Mouse (Mus musculus): ENCODE data around the gene Ikbip.

The Ikbip gene

DNA sequence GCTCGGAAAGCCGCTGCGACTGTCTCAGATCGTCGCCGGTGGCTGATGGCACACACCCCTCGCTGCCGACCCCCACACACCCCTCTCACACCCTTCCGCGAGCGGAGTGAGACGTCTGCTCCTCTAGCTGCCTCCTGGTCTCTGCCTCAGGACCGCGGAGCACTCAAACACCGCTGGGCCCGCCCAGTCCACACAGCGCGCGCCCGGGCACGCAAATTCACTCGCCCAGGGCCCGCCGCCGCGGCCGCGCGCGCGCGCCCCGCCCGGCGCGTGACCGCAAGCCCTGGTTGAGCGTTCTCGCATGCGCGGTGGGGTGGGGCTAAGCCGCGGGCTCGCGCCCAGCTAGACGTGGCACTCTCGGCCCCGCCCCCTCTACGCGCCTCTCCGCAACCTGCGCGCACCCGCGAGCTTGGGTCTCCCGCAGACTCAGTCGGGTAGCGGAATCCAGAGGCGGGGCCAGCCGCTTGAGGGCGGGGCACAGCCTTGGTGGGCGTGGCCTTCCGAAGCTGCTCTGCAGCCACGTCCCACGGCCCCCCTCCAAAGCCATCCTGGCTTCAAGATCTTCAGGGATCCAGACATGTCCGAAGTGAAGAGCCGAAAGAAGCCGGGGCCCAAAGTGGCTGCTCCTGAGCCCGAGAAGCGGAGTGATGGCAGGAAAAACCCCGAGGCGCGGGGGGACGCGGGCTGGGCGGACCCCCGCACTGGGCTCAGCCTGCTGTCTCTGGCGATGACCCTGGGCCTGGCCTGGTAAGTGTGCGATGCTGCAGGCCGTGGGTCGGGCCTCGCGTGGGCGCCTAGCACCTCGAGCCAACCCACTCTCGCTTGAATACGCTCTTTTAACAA lies at the start of gene Ikbip, which contains the start of gene Apaf1:
TSS of gene Ikbip (plus strand) at position 391 of the 843 bp plus-strand sequence.
TSS of gene Apaf1 (minus strand) at position 221 of the 843 bp plus-strand sequence.
- peak; percentile 97 for DNase-seq (ENCODE audit: low spot score)

DNA sequence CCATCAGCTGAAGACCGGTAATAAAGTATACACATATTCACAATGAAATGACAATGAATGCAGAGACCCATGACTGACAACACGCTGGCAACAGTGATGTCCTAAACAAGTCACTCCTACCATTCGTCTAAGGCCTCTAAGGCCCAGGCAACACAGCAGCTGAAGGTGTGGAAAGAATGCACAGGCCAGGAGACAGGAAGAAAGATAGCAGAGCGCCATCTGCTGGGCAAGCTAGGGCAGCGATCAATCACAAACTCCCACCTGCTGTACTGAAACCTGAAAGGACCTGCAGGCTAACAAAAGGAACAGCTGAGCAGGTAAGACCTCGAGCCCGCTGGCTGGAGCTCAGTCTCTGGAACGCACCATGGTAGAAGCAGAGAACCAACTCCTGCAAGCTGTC lies 48.8 kb upstream of the Ikbip start:
- DNase-seq (ENCODE audit: low spot score), result peak; percentile 56

DNA sequence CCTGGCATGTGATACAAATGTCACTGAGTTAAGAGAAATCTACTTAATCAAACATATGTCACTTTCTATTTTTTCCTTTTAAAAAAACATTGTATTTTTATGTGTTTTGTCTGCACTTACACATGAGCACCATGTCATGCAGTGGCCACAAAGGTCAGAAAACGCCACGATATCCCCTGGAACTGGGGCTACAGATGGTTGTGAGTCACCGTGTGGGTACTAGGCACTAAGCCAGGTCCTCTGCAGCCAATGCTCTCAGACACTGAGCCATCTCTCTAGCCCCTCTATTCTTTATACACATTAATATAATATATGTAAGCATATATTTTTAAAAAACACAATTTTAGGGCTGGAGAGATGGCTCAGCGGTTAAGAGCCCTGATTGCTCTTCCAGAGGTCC lies 33.0 kb upstream of the Ikbip start:
- no peak for DNase-seq (ENCODE audit: low spot score)

DNA sequence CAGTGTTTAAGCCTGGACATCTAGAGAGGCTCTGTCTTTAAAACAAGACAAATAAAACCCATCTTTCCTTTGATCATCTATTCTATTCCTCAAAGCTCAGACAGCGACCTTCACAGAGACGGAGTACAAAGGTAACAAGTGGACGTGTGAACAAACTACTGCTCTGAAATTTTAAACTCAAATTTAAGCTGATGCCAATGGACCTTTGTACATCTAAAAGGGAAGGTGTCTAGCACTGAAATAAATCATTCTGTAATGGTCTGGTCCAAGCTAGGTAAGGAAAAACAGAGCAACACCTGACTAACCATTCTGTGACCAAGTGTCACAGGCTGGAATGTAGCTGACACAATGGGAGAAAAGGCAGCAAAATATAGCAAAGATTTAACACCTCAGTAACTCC lies 31.6 kb upstream of the Ikbip start:
- DNase-seq (ENCODE audit: low spot score), result no peak

DNA sequence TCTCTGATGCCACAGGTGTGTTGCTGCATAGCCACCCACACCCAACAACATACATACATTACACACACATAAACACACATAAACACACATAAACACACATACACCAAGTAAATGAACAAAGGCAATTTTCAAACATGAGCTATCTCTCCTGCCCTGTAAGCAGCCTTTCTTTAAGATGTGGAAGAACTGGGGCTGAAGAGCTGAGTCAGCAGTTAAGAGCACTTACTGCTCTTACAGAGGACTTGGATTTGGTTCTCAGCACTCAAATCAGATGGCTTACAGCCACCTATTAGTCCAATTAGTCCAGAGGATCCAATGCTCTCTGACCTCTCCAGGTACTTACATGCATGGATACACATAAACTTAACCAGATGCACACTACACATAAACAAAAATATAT lies 30.0 kb upstream of the Ikbip start:
- no peak for DNase-seq (ENCODE audit: low spot score)

DNA sequence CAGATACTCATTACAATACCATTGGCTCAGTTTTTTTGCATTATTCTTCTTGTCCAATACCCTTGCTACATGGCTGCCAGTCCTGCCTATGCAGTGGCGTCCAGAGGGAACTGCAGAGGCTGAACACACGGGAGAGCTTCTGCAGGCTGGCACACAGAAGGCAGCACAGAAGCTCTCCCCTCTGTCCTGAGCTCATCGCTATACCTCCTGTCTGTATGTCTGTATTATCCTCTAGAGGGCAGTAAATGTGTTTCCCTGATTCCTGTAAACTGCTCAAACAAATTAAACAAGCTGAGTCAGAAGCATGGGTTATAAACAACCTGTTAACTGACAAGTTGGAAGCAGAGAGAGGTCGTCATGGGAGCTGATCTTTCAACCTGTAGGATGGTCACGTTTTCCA lies 22.0 kb upstream of the Ikbip start:
- DNase-seq (ENCODE audit: low spot score), result no peak

DNA sequence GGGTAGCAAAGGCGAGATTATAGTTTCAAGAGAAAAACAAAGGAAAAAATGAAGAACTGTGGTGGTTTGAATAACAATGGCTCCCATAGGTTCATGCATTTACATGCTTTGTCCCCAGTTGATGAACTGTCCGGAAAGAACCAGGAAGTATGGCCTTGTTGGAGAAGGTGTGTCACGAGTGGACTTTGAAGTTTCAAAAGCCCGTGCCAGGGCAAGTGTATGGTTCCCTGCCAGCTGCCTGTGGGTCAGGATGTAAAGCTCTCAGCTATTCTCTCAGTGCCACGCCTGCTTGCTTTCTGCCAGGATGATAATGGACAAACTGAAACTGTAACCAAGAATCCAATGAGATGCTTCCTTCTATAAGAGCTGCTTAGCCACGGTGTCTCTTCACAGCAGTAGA lies 20.4 kb upstream of the Ikbip start:
- no peak for DNase-seq (ENCODE audit: low spot score)

DNA sequence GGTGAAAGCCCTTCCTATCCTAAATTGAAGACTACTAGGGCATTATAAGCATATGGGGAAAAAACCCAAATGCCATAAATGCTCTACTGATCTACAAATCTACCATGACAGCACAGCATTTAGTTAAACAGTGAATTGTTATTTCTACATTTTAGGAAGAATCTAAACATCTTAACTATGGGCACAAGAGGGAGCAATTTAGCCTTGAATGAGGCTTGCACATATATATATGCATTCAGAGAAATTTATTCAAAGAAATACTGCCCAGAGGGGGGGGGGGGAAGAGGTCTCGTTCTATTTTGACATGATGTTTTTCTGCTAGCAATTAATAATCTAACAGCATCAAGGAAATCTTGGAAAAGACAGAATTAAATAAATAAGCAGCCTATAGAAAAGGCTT lies 11.0 kb upstream of the Ikbip start:
- peak; percentile 13 for DNase-seq (ENCODE audit: low spot score)

DNA sequence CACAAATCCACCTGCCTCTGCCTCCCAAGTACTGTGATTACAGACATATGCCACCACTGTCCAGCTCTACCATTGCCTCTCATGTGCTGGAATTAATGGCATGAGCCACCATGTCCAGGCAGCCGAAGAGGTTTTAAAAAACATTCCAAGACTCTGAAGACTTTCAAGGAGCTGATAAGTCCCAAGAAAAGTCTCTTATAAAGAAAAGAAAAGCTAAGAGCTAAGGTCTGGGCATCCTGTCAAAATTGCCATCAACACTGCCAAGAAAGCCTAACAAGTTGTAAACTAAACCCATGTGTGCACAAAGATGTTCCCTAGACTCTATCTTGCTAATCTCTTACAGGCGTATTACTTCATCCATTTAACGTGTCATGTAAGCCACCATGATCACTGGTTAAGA lies 9.4 kb upstream of the Ikbip start:
- DNase-seq (ENCODE audit: low spot score), result no peak

DNA sequence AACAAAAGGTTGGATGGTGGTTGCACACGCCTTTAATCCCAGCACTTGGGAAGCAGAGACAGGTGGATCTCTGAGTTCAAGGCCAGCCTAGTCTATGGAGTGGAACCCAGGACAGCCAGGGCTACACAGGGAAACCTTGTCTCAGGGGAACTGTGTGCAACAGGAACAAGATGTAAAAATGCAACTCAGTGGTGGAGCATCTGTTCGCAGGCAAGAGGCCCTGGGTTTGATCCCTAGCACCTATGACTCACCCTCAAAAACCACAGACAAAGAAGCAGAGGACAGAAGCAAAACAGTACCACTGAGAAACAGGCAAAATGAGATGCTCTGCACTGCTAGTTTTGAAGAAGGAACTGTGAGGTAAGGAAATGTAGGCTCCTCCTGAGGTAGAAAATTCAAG lies 6.1 kb upstream of the Ikbip start:
- no peak for DNase-seq (ENCODE audit: low spot score)

DNA sequence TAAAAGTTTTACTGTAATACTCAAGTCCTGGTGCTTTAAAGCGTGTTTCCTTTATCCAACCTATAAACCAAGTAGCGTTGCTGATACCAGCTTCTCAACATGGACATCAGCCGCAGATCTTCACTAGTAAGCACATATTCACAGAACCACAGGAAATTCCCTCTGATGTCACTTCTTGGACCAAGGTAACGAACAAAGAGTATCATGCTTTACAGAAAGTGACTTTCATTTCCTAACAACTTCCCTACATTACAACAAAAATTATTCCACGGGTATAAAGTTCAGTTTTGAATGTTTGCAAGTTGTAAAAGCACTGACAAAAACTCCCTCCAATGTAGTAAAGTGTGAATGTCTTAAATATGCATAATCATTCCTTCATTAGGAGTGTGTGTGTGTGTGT lies 2.2 kb upstream of the Ikbip start:
- DNase-seq (ENCODE audit: low spot score), result peak; percentile 16

DNA sequence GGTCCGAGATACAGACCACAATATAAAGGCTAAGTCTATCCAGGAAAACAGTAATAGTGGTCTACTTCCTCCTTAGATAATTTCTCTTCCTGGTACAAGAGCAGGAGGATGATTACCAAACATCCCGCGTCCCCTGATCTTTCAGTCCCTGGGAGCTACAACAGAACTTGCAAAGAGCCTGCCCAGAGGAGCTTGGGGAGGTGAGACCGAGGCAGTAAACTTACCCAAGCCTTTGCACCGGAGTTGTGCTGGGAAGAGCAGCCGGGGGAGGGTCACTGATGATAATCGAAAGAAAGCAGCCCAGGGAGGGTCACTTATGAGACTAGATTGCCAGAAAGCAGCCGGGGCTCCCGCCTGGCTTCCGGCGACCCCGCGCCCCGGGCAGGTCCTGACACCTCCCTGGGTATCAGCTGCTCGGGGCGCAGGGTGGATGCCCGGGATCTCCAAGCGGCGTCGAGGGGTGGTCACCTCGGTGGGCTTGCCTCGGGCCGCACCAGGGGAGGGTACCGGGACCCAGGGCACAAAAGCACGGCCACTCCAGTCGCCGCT lies 707 bp upstream of the Ikbip start:
- peak; percentile 39 for DNase-seq (ENCODE audit: low spot score)

DNA sequence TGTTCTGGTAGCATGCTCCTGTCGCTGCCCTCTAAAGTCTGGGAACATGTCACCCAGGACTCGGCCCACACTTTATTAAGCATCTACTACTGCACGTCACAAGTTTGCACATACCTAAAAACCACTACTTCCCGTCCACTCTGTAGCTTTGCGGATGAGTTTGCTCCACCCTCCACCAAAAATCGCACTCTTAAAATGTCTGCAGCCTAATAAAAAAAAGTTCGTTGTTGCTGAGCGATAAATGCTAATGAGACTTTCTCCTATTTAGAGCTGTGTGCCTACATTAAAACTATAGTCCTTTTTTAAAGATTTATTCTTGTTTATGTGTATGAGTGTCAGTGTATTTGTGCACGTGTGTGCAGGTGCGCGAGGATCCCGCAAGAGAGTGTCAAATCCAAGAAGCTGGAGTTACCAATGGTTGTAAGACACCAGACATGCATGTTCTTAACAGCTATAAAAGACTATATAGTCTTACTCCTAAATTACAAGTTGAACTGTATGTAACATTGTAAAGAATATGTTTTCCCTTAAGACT lies 720 bp downstream of the Ikbip start:
- peak; percentile 12 for DNase-seq (ENCODE audit: low spot score)

DNA sequence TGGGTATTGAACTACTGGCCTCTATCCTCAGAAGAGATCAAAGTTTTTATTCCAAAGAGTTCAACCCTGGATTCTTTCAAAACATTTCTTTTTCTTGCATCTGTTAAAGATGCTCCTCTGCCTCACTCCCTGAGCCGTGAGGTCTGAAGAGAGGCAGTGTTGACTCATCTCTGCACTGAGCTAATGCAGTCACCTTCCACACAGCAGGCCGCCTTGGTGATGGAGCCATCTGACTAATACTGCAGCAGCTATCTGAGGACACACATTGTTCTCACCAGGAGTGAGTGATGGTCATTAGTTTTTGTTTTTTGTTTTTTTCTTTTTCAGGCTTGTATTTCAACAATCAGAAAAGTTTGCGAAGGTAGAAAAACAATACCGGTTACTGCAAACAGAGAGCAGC lies 10.1 kb downstream of the Ikbip start:
- no peak for DNase-seq (ENCODE audit: low spot score)

DNA sequence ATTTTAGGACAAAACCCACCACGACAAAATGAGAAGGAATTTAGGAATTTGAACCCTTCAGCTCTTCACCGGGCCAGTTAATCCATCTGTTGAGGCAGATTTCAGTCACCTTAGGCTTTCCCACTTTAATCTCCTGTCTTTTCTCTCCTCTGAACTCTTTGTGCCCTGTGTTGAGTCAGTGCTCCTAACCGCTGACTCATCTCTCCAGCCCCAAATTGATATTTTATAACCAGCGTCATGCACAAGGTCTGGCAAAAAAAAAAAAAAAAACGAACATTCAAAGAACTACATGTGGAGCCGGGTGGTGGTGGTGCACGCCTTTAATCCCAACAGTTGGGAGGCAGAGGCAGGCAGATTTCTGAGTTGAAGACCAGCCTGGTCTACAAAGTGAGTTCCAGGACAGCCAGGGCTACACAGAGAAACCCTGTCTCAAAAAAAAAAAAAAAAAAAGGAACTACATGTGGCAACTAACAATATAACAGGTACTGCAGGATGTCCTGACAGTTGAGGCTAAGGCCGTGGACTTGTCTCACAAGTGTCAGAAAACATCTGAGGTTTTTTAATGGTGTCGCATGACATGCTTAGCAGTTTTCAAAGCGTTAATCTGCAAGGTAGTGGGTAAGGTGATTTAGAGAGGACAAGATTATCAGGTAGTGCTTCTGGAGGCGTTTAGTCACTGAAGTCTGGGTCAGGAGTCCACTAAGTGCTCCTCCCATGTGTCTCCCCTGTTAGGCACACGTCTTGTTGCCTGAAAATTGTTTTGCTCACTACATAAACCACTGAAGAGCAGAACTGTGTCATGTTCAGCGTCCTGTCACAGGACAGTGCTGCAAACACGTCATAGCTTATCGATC lies 11.7 kb downstream of the Ikbip start:
- no peak for DNase-seq (ENCODE audit: low spot score)

DNA sequence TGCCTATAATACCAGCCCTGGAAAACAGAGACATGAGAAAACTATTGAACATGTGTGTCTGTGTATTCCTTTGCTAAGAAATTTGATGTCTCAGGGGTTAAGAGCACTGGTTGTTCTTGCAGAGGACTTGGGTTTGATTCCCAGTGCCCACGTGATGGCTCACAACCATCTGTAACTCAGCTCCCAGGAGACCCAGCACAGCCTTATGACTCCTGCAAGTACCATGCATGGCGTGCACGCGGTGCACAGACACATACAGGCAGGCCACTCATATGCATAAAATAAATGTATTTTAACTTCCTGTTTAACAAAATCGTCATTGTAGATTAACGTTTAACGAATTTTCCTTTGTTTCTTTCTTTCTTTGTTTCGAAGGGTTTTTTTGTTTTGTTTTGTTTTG lies 15.3 kb downstream of the Ikbip start:
- no peak for DNase-seq (ENCODE audit: low spot score)

DNA sequence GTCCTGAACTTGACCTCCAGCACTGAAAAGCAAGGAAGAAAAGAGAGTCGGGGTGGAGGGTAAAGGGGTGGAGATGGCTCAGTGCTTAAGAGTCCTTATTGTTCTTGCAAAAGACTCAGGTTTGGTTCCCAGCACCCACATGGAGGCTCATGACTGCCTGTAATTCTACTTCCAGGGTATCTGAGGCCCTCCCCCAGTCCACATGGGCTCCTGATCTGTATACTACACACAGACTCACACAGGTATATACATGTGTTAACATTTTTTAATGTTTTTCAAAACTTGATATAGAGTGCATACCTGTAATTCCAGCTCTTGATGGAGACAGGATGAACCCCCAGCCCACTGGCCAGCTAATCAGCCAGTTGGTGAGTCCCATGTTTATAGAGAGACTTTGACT lies 17.4 kb downstream of the Ikbip start:
- no peak for DNase-seq (ENCODE audit: low spot score)

DNA sequence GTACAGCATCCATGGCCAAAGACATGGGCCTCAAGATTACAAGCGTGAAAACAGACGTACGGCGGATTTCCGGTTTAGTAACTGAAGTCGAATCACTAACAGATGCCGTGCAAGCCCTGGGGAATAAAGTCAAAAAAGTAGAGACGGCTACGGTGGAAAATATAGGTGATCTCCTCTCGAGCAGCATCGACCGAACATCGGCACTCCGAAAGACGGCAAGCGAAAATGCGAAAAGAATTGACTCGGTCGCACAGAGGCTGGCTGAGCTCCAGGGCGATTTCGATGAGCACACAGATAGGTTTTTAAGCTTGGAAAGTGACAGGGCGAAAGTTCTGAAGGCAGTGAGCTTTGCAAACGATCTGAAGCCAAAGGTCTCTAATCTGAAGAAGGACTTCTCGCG lies 19.2 kb downstream of the Ikbip start:
- no peak for DNase-seq (ENCODE audit: low spot score)

DNA sequence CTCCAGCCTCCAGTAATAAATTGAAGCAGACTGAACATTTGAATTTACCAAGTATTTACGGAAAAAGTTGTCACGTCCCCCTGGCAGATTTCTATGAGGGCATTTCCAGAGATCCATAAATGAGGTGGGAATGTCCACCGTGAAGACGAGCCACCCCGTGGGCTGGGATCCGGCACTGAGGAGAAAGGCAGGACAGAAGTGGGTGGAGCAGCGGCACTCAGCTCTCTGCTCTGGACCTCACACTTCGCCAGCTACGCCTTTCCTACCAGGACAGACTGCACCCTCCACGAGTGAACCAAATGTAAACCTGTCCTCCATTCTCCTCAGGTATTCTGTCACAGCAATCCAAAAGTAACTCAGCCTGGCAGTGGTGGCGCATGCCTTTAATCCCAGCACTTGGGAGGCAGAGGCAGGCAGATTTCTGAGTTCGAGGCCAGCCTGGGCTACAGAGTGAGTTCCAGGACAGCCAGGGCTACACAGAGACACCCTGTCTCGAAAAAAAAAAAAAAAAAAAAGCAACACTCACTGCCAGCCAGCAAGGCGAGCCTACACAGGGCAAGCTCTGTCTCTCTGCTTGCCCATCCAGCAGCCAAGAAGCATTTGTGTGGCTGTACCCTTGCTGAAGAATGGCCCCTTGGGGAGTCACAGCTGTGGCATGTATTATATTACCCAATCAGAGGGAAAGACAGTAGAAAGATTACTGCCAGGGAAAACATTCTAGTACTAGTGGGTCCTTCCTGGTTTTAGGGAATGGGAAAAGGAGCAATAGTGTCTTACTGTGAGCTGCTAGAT lies 20.3 kb downstream of the Ikbip start:
- no peak for DNase-seq (ENCODE audit: low spot score)

DNA sequence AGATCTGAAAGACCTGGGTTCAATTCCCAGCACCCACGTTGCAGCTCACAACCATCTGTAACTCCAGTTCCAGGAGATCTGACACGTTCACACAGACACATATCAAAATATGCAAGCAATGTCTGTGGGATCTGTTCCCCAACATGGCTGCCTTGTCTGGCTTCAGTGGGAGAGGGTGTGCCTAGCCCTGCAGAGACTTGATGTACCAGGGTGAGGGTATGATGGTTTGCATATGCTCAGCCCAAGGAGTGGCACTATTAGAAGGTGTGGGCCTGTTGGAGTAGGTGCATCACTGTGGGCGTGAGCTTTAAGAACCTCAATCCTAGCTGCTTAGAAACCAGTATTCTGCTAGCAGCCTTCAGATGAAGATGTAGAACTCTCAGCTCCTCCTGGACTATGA lies 23.2 kb downstream of the Ikbip start:
- DNase-seq (ENCODE audit: low spot score), result no peak

DNA sequence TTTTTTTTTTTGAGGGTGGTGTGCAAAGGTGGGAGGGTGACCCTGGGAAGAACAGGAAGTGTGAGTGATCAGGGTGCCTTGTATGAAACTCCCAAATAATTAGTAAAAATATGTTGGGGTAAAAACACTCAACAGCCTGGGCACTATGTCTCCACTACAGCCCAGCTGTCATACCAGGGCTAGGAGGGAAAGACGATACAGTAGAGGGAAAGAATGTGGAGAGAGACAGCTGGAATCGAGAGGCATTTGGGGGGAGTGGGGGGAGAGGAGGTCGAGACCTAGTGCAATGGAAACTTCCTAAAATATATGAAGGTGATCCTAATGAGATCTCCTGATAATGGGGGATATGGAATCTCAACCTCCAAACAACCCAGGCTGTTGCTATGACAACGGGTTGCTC lies 27.1 kb downstream of the Ikbip start:
- DNase-seq (ENCODE audit: low spot score), result no peak

DNA sequence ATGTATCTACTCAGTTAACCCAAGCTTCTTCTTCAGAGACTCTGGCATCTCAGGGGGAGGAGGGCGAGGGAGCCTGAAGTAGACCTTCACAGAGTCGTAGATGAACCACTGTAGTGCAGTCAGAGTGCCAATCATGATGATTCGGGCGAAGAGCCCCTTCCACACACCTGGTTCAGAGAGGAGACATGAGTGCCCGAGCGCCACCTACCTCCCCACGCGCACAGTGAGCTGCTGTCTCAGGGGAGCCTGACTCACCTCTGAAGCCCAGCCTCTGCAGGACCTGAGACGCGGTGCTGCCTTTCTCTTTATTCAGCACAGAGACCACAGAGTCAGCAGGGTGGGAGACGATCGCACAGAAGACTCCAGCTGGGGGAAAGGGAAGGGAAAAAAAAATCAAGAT lies 34.2 kb downstream of the Ikbip start:
- DNase-seq (ENCODE audit: low spot score), result no peak
